Mouse (Mus musculus): ENCODE measurements around the gene Mapk1. TPM values are rescaled to one million over a fixed set of nuclear protein-coding genes. Genes with fewer than 3 reads are reported as not detected.

Mapk1 gene
- polyA plus RNA-seq, 1 experiment: 254 TPM

GRCm38 (mm10) chr16:17010036-17010435, 26.9 kb downstream of the Mapk1 start:
- peaks cover 3% of the 10 kb centered on the region for H3K4me1 ChIP-seq (ENCODE audit: control insufficient read depth, insufficient read depth, low read length)
- no peak overlapping the region for H3K27ac ChIP-seq (ENCODE audit: insufficient read depth, low read length)
- no peak overlapping the region for H3K4me3 ChIP-seq (ENCODE audit: insufficient read depth, low read length)
- TF ChIP-seq CTCF (IDR thresholded peaks at IDR 0.05; ENCODE audit: borderline replicate concordance, insufficient read depth, low read length) (no peak), POLR2A (IDR thresholded peaks at IDR 0.05; ENCODE audit: low read depth, low read length) (no peak)

- peaks cover 3% of the 10 kb centered on the region for H3K4me1 ChIP-seq (ENCODE audit: control insufficient read depth, insufficient read depth, low read length)
- no peak overlapping the region for H3K4me3 ChIP-seq (ENCODE audit: insufficient read depth, low read length)
- H3K27ac ChIP-seq (ENCODE audit: insufficient read depth, low read length): no peak overlapping the region
- TF ChIP-seq CTCF (IDR thresholded peaks at IDR 0.05; ENCODE audit: borderline replicate concordance, insufficient read depth, low read length): no peak
Observed at GRCm38 (mm10) chr16:17012583-17012982, 29.4 kb downstream of the Mapk1 start.

DNA sequence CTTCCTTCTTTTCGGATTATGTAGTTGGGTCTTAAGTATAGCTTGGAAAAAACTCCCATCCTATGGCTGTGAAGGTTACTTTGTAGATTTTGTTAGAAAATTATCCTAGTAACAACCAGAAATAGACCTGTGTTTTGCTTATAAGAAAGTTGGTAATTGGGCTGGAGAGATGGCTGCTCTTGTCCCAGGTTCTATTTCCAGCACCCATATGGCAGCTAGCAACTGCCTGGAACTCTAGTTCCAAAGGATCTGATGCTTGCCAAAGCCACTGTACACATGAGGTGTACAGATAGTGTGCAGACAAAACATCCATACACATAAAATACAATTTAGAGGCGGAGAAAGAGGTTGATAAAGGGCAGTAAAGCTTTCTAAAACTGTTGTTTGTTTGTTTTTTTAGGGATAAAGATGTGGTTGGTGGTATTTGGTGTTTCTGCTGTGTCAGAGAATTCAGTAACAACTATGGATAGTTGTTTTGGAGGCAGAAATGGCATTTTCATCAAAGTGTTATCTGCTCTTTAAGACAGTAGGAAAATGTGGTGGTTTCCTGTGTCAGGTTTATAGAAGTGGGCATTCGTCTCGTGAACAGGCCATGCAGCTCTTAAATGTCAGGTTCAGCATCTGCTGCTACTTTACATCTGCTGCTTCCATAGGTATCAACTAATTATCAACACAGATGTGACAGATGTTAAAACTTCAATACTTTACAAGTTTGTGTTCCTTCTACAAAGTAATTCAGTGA, 32.1 kb downstream of the Mapk1 start:
- Histone ChIP-seq H3K4me3 (ENCODE audit: insufficient read depth, low read length) (no peak overlapping the region), H3K27ac (ENCODE audit: insufficient read depth, low read length) (no peak overlapping the region), H3K4me1 (ENCODE audit: control insufficient read depth, insufficient read depth, low read length) (peaks cover 3% of the 10 kb centered on the region)
- TF ChIP-seq CTCF (IDR thresholded peaks at IDR 0.05; ENCODE audit: borderline replicate concordance, insufficient read depth, low read length) (no peak), POLR2A (IDR thresholded peaks at IDR 0.05; ENCODE audit: low read depth, low read length) (no peak)

DNA sequence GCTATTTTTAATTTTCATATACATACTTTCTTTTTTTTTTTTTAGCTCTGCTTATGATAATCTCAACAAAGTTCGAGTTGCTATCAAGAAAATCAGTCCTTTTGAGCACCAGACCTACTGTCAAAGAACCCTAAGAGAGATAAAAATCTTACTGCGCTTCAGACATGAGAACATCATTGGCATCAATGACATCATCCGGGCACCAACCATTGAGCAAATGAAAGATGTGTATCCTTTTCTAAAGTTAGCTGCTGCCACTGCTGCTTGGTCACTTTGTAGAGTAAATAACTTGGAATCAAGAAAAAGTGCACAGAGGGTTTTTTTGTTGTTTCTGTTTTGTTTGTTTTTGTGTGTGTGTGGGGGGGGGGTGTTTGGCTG, 32.7 kb downstream of the Mapk1 start:
- Histone ChIP-seq H3K4me3 (ENCODE audit: insufficient read depth, low read length) (no peak overlapping the region), H3K4me1 (ENCODE audit: control insufficient read depth, insufficient read depth, low read length) (peaks cover 3% of the 10 kb centered on the region), H3K27ac (ENCODE audit: insufficient read depth, low read length) (no peak overlapping the region)
- no peak for TF ChIP-seq CTCF (IDR thresholded peaks at IDR 0.05; ENCODE audit: borderline replicate concordance, insufficient read depth, low read length)
- TF ChIP-seq POLR2A (IDR thresholded peaks at IDR 0.05; ENCODE audit: low read depth, low read length): no peak

- TF ChIP-seq CTCF (IDR thresholded peaks at IDR 0.05; ENCODE audit: borderline replicate concordance, insufficient read depth, low read length): no peak
- no peak for TF ChIP-seq POLR2A (IDR thresholded peaks at IDR 0.05; ENCODE audit: low read depth, low read length)
- Histone ChIP-seq H3K27ac (ENCODE audit: insufficient read depth, low read length) (no peak overlapping the region), H3K4me1 (ENCODE audit: control insufficient read depth, insufficient read depth, low read length) (peaks cover 5% of the 10 kb centered on the region), H3K4me3 (ENCODE audit: insufficient read depth, low read length) (no peak overlapping the region)
Observed at GRCm38 (mm10) chr16:17018071-17018470, 34.9 kb downstream of the Mapk1 start.

GRCm38 (mm10) chr16:17024469-17025148, 41.4 kb downstream of the Mapk1 start:
- TF ChIP-seq CTCF (IDR thresholded peaks at IDR 0.05; ENCODE audit: borderline replicate concordance, insufficient read depth, low read length): no peak
- no peak for TF ChIP-seq POLR2A (IDR thresholded peaks at IDR 0.05; ENCODE audit: low read depth, low read length)
- no peak overlapping the region for H3K27ac ChIP-seq (ENCODE audit: insufficient read depth, low read length)
- no peak overlapping the region for H3K4me3 ChIP-seq (ENCODE audit: insufficient read depth, low read length)
- peaks cover 6% of the 10 kb centered on the region for H3K4me1 ChIP-seq (ENCODE audit: control insufficient read depth, insufficient read depth, low read length)

- Histone ChIP-seq H3K4me1 (ENCODE audit: control insufficient read depth, insufficient read depth, low read length) (no peaks in the 10 kb centered on the region), H3K27ac (ENCODE audit: insufficient read depth, low read length) (no peak overlapping the region), H3K4me3 (ENCODE audit: insufficient read depth, low read length) (no peak overlapping the region)
- TF ChIP-seq CTCF (IDR thresholded peaks at IDR 0.05; ENCODE audit: borderline replicate concordance, insufficient read depth, low read length): no peak
- no peak for TF ChIP-seq POLR2A (IDR thresholded peaks at IDR 0.05; ENCODE audit: low read depth, low read length)
Observed at GRCm38 (mm10) chr16:17029971-17030695, 47.0 kb downstream of the Mapk1 start.

GRCm38 (mm10) chr16:17033754-17034153, 50.6 kb downstream of the Mapk1 start:
- no peak overlapping the region for H3K27ac ChIP-seq (ENCODE audit: insufficient read depth, low read length)
- H3K4me3 ChIP-seq (ENCODE audit: insufficient read depth, low read length): no peak overlapping the region
- no peaks in the 10 kb centered on the region for H3K4me1 ChIP-seq (ENCODE audit: control insufficient read depth, insufficient read depth, low read length)
- TF ChIP-seq CTCF (IDR thresholded peaks at IDR 0.05; ENCODE audit: borderline replicate concordance, insufficient read depth, low read length): no peak
- TF ChIP-seq POLR2A (IDR thresholded peaks at IDR 0.05; ENCODE audit: low read depth, low read length): no peak

DNA sequence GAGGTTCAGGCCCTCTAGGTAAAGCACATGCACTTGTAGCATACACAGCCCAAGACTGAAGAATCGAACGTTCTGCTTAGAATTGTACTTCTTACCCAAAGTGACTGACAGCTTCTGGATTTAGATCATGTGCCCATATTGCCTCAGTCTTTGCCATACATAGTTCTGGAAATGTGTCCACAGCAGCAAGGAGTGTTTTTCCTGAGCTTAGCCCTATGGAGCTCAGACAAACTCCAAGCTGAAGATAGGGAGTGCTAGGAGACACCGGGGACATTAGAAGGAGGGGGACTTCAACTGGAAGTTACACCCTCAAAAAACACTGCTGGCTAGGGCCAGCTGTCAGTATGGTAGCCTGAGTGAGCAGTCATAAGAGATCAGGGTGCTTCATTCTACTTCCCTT, 57.5 kb downstream of the Mapk1 start:
- no peak overlapping the region for H3K4me3 ChIP-seq (ENCODE audit: insufficient read depth, low read length)
- H3K4me1 ChIP-seq (ENCODE audit: control insufficient read depth, insufficient read depth, low read length): no peaks in the 10 kb centered on the region
- TF ChIP-seq CTCF (IDR thresholded peaks at IDR 0.05; ENCODE audit: borderline replicate concordance, insufficient read depth, low read length): no peak
- TF ChIP-seq POLR2A (IDR thresholded peaks at IDR 0.05; ENCODE audit: low read depth, low read length): no peak
- no peak overlapping the region for H3K27ac ChIP-seq (ENCODE audit: insufficient read depth, low read length)

DNA sequence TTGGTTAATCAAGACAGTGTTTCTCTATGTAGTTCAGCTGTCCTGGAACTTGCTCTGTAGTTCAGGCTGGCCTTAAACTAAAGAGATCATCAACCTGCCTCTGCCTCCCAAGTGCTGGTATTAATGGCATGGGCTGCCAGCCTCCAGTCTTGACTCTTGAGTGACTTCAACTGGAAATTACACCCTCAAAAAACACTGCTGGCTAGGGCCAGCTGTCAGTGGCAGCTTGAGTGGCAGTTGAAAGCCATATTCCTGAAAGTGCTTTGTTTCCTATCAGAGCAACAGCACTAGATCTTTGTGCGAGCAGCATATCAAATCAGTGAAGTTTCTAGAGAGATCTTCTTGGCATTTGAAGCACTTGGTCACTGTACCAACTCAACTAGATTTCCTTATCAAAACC, 58.2 kb downstream of the Mapk1 start:
- no peak for TF ChIP-seq POLR2A (IDR thresholded peaks at IDR 0.05; ENCODE audit: low read depth, low read length)
- no peak for TF ChIP-seq CTCF (IDR thresholded peaks at IDR 0.05; ENCODE audit: borderline replicate concordance, insufficient read depth, low read length)
- no peak overlapping the region for H3K4me3 ChIP-seq (ENCODE audit: insufficient read depth, low read length)
- H3K27ac ChIP-seq (ENCODE audit: insufficient read depth, low read length): no peak overlapping the region
- no peaks in the 10 kb centered on the region for H3K4me1 ChIP-seq (ENCODE audit: control insufficient read depth, insufficient read depth, low read length)

Data from embryonic fibroblast, embryonic 13.5 days (primary cell).